In the genomic region with DNA sequence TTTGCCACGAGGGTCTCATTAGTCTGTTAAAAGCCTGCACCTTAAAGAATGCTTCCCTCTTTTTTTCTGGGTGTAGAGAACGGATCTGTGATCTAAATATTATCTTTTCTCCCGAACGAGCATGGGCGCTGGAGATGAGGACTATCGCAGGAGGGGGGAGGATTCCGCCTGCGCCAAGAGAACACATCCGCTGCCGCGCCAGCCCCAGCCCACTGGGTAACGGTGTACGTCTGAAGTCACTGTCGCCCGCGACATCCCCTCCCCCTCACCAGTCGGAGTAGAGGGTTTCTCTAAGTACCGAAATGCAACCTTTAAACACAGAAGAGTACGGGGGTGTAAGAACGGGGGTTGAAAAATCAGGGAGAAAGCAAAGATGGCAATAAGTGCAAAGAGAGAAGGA, we compare ENCODE assay signal across 8 mouse cellular contexts. TPM values are rescaled to one million over a fixed set of nuclear protein-coding genes. Genes with fewer than 3 reads are reported as not detected.
A peak's percentile ranks its signal among the peaks of the same experiment; 100 is the strongest.
DNase-seq lines count a peak whose midpoint lies in the region; ATAC-seq and TF ChIP-seq lines count a peak whose summit lies in the region.

No protein-coding gene starts in this region.

- 13% methylated on average over 19 of the region's 20 CpGs for WGBS in embryonic facial prominence, embryonic 11.5 days
- 15% methylated on average over 20 of the region's 20 CpGs for WGBS in hindbrain, embryonic 11.5 days
- 6% methylated on average over 20 of the region's 20 CpGs for WGBS in lung, embryonic 14.5 days

- peak; percentile 83 for DNase-seq in CD4-positive helper T cell, adult 2 months (ENCODE audit: low read depth, low spot score)
- DNase-seq in embryonic facial prominence, embryonic 11.5 days (ENCODE audit: low spot score), result peak; percentile 30
- peak; percentile 37 for DNase-seq in hindbrain, embryonic 11.5 days (ENCODE audit: low spot score)
- peak; percentile 77 for DNase-seq in layer of hippocampus, adult 9-11 months
- DNase-seq in lung, embryonic 14.5 days, result peak; percentile 65
- peak; percentile 72 for DNase-seq in right cerebral cortex, postnatal 14 days
- DNase-seq in ovary, adult 18-20 months (ENCODE audit: low spot score), result no peak

- no peaks in the 10 kb centered on the region for H3K36me3 ChIP-seq in embryonic facial prominence, embryonic 11.5 days (replicated peaks; ENCODE audit: control insufficient read depth, insufficient read depth, low read depth, low read length)
- H3K36me3 ChIP-seq in hindbrain, embryonic 11.5 days (ENCODE audit: control insufficient read depth, insufficient read depth, low read length), result no peaks in the 10 kb centered on the region
- H3K36me3 ChIP-seq in lung, embryonic 14.5 days (ENCODE audit: insufficient read depth), result peaks cover 20% of the 10 kb centered on the region; the same call in 1 of the 2 replicates

- peak overlapping the region; percentile 96; the same call in 1 of the 2 replicates for H3K27ac ChIP-seq in embryonic facial prominence, embryonic 11.5 days (replicated peaks; ENCODE audit: low read depth, low read length)
- 0 out of 2 replicates have a peak overlapping the region, but pooled peaks have one; percentile 97 for H3K27ac ChIP-seq in hindbrain, embryonic 11.5 days (ENCODE audit: low read depth, low read length)
- peak overlapping the region; percentile 99 for H3K27ac ChIP-seq in lung, embryonic 14.5 days (ENCODE audit: low read depth)

- H3K4me2 ChIP-seq in embryonic facial prominence, embryonic 11.5 days (ENCODE audit: low read depth, low read length), result peak overlapping the region; percentile 57
- H3K4me2 ChIP-seq in hindbrain, embryonic 11.5 days (replicated peaks; ENCODE audit: low read depth, low read length), result peak overlapping the region; percentile 55
- H3K4me2 ChIP-seq in lung, embryonic 14.5 days, result peak overlapping the region; percentile 73

- TF ChIP-seq CTCF in lung, embryonic 14.5 days (IDR thresholded peaks at IDR 0.05; ENCODE audit: low read depth), result no peak

- H3K9me3 ChIP-seq in embryonic facial prominence, embryonic 11.5 days (replicated peaks; ENCODE audit: control insufficient read depth, low read length), result no peaks in the 10 kb centered on the region
- H3K9me3 ChIP-seq in hindbrain, embryonic 11.5 days (ENCODE audit: control insufficient read depth, low read length), result no peaks in the 10 kb centered on the region
- no peaks in the 10 kb centered on the region for H3K9me3 ChIP-seq in lung, embryonic 14.5 days (ENCODE audit: low read depth, low read length)

- no peaks in the 10 kb centered on the region for H3K27me3 ChIP-seq in embryonic facial prominence, embryonic 11.5 days (ENCODE audit: control insufficient read depth, insufficient read depth, low read length)
- H3K27me3 ChIP-seq in hindbrain, embryonic 11.5 days (ENCODE audit: control insufficient read depth, insufficient read depth, low read length), result no peaks in the 10 kb centered on the region; the same call in 1 of the 2 replicates
- no peaks in the 10 kb centered on the region for H3K27me3 ChIP-seq in lung, embryonic 14.5 days (ENCODE audit: insufficient read depth, low read length)

- peaks cover 3% of the 10 kb centered on the region; the same call in 1 of the 2 replicates for H3K4me1 ChIP-seq in embryonic facial prominence, embryonic 11.5 days (ENCODE audit: control insufficient read depth, insufficient read depth, low read length)
- no peaks in the 10 kb centered on the region for H3K4me1 ChIP-seq in hindbrain, embryonic 11.5 days (replicated peaks; ENCODE audit: control insufficient read depth, insufficient read depth, low read length)
- no peaks in the 10 kb centered on the region; the same call in 1 of the 2 replicates for H3K4me1 ChIP-seq in lung, embryonic 14.5 days (ENCODE audit: insufficient read depth)

- peak overlapping the region; percentile 67 for H3K4me3 ChIP-seq in embryonic facial prominence, embryonic 11.5 days (ENCODE audit: low read depth, low read length)
- peak overlapping the region; percentile 70 for H3K4me3 ChIP-seq in hindbrain, embryonic 11.5 days (ENCODE audit: low read depth, low read length)
- H3K4me3 ChIP-seq in lung, embryonic 14.5 days (ENCODE audit: low read depth, low read length), result peak overlapping the region; percentile 69

- peak; percentile 22 for ATAC-seq in activated CD4-positive, CD25-positive, alpha-beta regulatory T cell, adult 4 months
- ATAC-seq in embryonic facial prominence, embryonic 11.5 days (replicated peaks; ENCODE audit: insufficient number of reproducible peaks, low FRiP score, low TSS enrichment, low read depth), result no peak
- no peak for ATAC-seq in hindbrain, embryonic 11.5 days (ENCODE audit: low FRiP score)
- ATAC-seq in lung, embryonic 14.5 days (ENCODE audit: insufficient read depth), result no peak

- peak overlapping the region; percentile 76 for H3K9ac ChIP-seq in embryonic facial prominence, embryonic 11.5 days (replicated peaks; ENCODE audit: low read length)
- H3K9ac ChIP-seq in hindbrain, embryonic 11.5 days (ENCODE audit: low read depth, low read length), result peak overlapping the region; percentile 80
- peak overlapping the region; percentile 79 for H3K9ac ChIP-seq in lung, embryonic 14.5 days

RNA-seq across cellular contexts. Expression of gene Hcfc1, which starts 0.8 kb away (rescaled TPM):
- 10 to 100 TPM; 26.8 to 36.6 TPM for polyA plus RNA-seq in activated CD4-positive, CD25-positive, alpha-beta regulatory T cell, adult 4 months (2017; shearing (Covaris generic))
- 71.4 and 77.2 TPM in 2 replicates for polyA plus RNA-seq in embryonic facial prominence, embryonic 11.5 days (2014; fragmentation: Nextera tagmentation; extraction: Ambion mirVana)
- 72.9 and 77.2 TPM in 2 replicates for polyA plus RNA-seq in hindbrain, embryonic 11.5 days (2014; fragmentation: Nextera tagmentation; extraction: Ambion mirVana)
- polyA plus RNA-seq in lung, embryonic 14.5 days (2014; fragmentation: Nextera tagmentation; extraction: Ambion mirVana), result 73.6 and 81.3 TPM in 2 replicates

RNA-seq across cellular contexts. Expression of gene Renbp, which starts 34.7 kb away (rescaled TPM):
- 1 to 10 TPM; 5.2 to 5.8 TPM for polyA plus RNA-seq in activated CD4-positive, CD25-positive, alpha-beta regulatory T cell, adult 4 months (2017; shearing (Covaris generic))
- 20.3 and 24.3 TPM in 2 replicates for polyA plus RNA-seq in embryonic facial prominence, embryonic 11.5 days (2014; fragmentation: Nextera tagmentation; extraction: Ambion mirVana)
- 17.5 and 18.7 TPM in 2 replicates for polyA plus RNA-seq in hindbrain, embryonic 11.5 days (2014; fragmentation: Nextera tagmentation; extraction: Ambion mirVana)
- polyA plus RNA-seq in lung, embryonic 14.5 days (2014; fragmentation: Nextera tagmentation; extraction: Ambion mirVana), result 28.9 and 33.6 TPM in 2 replicates

RNA-seq across cellular contexts. Expression of gene Naa10, which starts 43.6 kb away (rescaled TPM):
- polyA plus RNA-seq in activated CD4-positive, CD25-positive, alpha-beta regulatory T cell, adult 4 months (2017; shearing (Covaris generic)), result 100 to 1,000 TPM; 185 to 192 TPM
- 154 and 159 TPM in 2 replicates for polyA plus RNA-seq in embryonic facial prominence, embryonic 11.5 days (2014; fragmentation: Nextera tagmentation; extraction: Ambion mirVana)
- polyA plus RNA-seq in hindbrain, embryonic 11.5 days (2014; fragmentation: Nextera tagmentation; extraction: Ambion mirVana), result 117 and 126 TPM in 2 replicates
- 137 and 146 TPM in 2 replicates for polyA plus RNA-seq in lung, embryonic 14.5 days (2014; fragmentation: Nextera tagmentation; extraction: Ambion mirVana)

RNA-seq across cellular contexts. Expression of gene Arhgap4, which starts 43.6 kb away (rescaled TPM):
- 100 to 1,000 TPM; 116 to 144 TPM for polyA plus RNA-seq in activated CD4-positive, CD25-positive, alpha-beta regulatory T cell, adult 4 months (2017; shearing (Covaris generic))
- polyA plus RNA-seq in embryonic facial prominence, embryonic 11.5 days (2014; fragmentation: Nextera tagmentation; extraction: Ambion mirVana), result 1.5 and 2.0 TPM in 2 replicates
- 0.99 and 2.3 TPM in 2 replicates for polyA plus RNA-seq in hindbrain, embryonic 11.5 days (2014; fragmentation: Nextera tagmentation; extraction: Ambion mirVana)
- 2.6 TPM in 2 replicates for polyA plus RNA-seq in lung, embryonic 14.5 days (2014; fragmentation: Nextera tagmentation; extraction: Ambion mirVana)

RNA-seq across cellular contexts. Expression of gene Irak1, which starts 58.4 kb away (rescaled TPM):
- 10 to 100 TPM; 22.5 to 26.5 TPM for polyA plus RNA-seq in activated CD4-positive, CD25-positive, alpha-beta regulatory T cell, adult 4 months (2017; shearing (Covaris generic))
- 28.0 and 31.3 TPM in 2 replicates for polyA plus RNA-seq in embryonic facial prominence, embryonic 11.5 days (2014; fragmentation: Nextera tagmentation; extraction: Ambion mirVana)
- 27.4 and 31.6 TPM in 2 replicates for polyA plus RNA-seq in hindbrain, embryonic 11.5 days (2014; fragmentation: Nextera tagmentation; extraction: Ambion mirVana)
- polyA plus RNA-seq in lung, embryonic 14.5 days (2014; fragmentation: Nextera tagmentation; extraction: Ambion mirVana), result 68.3 and 70.0 TPM in 2 replicates
